Mouse (Mus musculus) kidney, postnatal 14 days (tissue): ENCODE measurements around the gene P2rx7.

ENCODE experiments used
- DNase-seq: peaks from one replicate; pipeline ENCODE4 v3.0.0; 2022; ENCODE audit warnings: mixed read lengths

P2rx7 gene

DNA sequence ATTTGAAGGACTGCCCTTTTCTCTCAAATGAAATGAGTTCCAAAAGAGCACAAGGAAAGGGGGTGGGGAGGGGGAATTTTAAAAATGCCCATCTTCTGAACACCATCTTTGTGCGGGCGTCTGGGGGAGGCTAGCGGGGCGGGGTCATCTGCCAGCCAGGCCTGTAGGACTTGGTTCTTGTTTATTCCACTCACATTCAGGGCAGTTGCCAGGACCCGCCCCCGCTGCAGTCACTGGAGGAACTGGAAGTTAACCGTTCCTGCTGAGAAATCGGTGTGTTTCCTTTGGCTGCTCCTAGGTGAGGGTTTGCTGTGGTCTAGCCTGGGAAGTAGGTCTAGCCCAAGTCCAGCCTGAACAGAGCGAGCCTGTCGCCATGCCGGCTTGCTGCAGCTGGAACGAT, at the start of gene P2rx7:
TSS of gene P2rx7 (plus strand) at position 211 of the 400 bp plus-strand sequence.
- peak; percentile 57 for DNase-seq

DNA sequence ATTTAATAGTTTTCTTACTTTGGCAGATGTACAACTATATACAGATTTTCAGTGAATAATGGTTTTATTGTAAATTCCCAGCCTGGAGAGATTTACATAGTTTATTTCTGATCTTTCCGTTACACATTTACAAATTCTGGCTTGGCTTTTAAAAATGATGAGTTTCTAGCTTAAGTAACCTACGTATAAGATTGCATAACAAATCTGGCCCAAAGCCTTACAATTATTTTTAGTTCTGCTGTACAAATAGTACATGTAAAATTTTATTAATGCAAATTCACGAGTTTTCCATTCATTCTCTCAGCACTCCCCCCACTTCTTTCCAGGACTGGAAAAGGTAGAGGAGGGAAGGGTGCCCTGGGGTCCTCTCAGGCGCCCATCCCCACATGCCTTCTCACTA, 48.2 kb upstream of the P2rx7 start:
- no peak for DNase-seq

DNA sequence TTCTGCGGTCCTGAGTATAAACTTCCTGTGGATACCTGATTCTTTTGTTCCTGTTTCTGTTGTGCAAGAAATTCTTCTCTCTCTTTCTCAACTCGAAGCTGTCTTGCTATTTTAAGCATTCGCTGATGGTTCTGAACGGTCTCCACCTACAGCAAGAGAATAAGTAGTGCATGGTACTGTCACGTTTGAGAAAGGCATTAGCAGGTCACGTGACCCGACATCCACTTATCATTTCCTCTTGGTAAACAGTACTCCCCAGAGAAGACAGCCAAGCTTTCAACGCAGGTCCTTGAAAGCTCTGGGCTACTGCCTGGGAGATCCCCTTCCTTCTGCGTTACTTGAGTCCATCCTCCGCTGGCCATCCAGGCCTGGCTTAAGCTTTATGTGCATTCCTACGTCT, 41.5 kb upstream of the P2rx7 start:
- DNase-seq = no peak

DNA sequence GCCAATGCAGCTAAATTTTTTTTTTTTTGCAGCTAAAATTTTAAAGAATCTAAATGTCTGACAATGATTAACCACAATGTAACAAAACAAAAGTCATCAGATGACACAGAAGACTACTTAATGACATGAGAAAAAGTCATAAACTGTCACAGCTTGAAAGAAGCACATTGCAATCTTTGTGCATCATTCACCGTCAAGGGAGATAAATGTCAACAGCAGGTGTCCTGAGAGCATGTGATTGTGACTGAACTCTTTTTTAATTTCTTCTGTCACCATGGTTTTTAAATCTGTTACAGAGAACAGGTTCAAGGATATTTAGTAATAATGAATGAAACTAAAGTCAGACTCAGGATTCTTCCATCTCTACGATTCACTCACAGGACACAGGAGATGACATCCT, 38.8 kb upstream of the P2rx7 start:
- DNase-seq = no peak

DNA sequence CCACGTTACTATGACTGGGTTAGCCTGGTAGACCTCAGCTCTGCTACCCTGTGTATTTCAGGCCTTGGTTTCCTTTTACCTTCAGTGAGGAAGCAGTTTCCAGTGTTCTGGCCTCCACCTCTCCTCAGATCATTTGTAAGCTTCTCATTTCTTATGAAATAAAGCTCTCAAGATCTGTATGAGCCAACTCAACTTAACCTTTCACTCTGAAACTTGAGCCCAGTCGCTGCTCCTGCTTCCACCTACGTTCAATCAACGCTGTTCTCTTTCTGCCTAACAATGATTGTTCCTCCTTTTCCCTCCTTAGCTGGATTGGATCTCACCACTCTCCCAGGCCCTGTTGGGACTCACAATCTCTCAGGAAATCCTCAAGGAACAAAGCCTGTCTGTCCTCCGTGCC, 32.1 kb upstream of the P2rx7 start:
- DNase-seq = no peak

DNA sequence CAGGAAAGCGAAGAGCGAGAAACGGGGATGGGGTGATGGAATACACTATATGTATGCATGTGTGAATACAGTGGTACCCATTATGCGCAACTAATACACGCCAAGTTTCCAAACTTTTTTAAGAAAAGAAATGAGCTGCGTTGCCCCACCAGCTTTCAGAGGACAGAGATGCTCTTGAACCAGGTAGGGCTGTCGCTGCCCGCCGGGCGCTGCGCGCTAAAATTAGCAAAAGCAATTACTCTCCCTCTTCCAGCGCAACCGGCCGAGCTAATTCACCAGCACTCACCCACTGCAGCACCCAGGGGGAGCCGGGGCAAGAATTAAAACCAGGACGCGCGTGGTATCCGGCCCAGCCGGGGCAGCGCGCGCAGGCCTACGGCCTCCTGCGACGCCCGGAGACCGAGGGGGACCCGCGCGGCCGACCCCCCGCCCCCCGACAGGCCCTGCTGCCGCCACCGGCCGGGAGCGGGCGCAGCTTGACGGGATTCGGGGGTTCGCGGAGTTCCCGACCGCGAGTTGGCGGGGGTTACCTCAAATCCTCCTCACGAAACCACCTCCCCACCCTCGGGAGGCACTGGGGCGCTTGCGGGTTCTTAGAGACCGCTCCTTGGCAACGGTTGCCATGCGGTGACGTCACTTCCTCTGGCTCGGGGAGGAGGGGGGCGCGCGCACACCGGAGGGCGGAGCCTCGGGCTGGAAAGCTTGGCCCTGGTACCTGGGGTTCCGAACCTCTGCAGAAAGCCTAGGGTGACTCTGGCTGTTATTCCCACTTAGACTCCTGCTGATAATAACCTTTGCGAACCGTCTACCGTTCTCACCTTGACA, 29.6 kb upstream of the P2rx7 start, which contains the start of gene Ift81:
TSS of gene Ift81 (minus strand) at position 611 of the 825 bp plus-strand sequence.
- peak; percentile 95 for DNase-seq

DNA sequence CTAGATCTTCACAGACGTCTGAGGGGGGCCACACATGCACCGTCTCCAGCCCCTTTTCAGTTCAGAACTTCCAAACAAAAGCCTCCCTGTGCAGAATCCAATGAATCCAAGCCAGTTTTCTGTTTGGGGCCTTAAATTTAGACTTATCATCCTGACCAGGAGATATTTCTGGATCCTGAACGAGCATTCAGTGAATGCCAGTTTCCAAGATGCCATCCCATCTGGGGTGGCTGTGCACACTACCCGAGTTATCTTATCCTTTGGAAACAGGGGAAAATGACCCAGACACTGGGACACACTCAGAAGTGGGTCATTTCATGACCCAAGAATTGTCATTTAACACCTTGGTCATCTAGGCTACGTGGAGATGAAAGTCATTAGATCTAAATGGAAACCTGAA, 26.0 kb upstream of the P2rx7 start:
- DNase-seq = no peak

DNA sequence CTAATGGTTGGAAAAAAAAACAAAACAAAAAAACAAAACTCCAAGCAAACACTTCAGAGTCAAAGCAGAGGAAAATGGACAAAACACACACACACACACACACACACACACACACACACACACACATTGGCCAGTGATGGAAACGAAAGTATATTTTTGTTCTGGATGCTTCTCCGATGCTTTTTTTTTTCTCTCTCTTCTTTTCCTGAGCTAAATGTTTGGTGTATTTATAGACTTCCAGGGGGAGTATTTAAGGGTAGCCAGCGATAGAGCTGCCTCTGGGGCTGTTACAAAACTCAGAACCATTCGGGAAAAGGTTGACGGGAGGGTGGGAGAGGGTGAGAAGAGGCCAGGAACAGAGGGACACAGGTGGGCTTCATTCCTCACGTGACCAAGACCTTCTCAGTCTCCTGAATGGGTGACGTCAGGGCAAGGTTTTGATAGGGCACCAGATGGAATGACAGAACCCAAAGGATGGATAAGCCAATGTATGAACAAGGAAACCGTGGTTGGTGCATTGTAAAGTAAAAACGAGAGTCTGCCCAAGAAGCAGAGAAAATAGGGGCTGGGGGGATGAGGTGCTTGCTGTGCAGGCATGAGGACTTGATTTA, 23.9 kb upstream of the P2rx7 start:
- no peak for DNase-seq

DNA sequence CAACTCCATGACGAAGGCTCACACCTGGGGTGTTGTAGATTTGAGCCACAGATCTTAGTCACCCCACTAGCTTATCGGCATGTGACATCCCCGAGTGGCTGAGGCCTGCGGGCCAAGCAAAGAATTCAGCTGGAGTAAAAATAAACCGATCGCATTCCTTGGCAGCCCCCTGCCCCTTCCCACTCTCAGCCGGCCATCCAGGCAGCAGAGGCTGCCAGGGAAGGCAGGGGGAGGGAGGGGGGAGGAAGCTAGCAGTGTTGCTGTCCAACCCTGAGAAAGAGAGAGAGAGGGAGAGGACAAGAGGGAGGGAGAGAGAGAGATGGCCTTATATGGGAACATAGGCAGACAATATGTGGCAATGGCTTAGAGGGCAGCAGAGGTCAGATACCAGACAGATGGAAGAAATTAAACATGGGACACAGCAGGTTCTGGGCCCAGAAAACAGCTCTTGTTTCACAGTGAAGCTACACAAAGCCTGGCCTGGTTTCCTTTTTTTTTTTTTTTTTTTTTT, 22.3 kb upstream of the P2rx7 start:
- DNase-seq = peak; percentile 68

DNA sequence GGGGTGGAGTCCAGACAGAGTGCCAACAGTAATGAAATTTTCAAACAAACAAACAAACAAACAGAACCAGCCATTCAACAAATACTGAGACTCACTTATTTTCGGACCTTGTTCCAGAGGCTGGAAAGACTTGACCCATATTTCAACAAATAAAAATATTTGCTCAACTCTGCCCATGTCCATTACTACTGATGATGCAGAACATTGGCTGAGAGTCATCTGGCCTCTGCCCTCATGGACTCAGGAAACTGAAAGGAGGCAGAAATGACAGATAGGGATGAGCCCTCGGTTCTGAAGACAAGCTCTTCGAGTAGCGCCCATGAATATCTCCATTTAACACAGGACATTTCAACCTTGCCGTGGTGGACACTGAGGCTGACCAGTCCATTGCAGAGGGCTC, 21.2 kb upstream of the P2rx7 start:
- DNase-seq = peak; percentile 36

DNA sequence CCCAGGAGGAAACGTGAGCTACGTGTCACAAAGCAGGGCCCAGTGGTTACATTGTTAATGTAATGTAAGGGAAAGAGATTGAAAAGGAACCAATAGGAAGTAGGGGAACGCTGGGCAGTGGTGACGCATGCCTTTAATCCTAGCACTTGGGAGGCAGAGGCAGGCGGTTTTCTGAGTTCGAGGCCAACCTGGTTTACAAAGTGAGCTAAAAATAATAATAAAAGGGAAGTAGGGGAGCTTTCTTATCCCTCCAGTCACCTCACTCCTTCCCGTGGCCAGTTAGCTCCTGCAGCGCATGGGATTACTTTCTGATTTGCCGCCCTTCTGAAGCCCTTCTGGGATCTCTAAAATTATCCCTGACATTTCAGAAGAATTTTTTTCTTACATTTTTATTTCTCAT, 19.9 kb upstream of the P2rx7 start:
- DNase-seq = no peak

DNA sequence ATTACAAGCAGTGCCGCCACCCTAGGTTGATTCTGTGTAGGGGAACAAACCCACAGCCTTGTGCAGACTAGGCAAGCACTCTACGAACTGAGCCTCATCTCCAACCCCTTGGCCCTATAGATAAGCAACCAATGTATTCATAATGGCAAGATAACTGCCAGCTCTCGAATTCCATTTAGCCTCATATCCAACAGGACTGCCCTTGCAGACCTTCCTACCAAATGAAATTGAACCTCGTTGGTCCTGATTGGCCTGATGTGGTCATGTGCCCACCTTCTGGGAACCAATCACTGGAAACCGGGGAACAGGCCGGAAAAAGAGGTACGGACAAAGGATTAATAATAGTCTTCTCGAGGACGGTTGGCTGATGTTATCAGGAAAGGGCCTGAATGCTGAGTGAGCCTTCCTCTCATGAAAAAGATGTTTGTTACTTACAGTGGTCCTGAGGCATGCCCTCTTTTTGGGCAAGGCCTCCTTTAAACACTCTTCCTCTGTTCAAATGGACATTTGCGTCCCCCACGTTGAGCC, 18.7 kb upstream of the P2rx7 start:
- DNase-seq = no peak

DNA sequence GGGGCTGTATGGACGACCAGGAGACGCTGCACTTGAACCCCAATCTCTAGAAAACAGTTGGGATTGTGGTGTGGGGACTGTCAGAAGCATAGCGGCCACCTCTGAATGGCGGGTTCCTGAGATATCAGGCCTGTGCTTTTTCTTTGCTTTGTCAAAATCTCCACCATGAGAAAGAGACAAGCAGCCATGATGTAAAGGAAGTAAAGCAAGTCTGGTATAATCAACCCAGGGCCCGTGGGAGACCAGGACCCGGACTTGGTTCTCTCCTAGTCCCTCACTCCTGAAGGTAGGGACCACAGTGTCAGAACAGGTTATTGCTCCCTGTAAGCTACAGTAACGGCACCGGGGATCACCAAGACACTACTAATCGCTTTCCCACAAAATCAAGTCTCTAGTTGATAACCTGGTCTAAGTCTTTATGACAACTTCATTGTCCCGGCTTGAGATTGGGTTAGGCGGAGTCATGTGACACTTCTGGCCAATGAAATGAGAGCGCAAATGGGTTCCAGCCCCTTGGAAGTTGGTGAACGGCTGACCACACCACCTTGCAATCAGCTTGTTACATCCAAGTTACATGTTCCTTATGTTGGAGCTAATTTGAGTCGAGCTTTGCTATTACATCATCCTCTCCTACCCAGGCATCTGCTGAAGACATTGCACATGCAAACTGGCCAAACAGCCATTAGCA, 18.0 kb upstream of the P2rx7 start:
- DNase-seq = no peak

DNA sequence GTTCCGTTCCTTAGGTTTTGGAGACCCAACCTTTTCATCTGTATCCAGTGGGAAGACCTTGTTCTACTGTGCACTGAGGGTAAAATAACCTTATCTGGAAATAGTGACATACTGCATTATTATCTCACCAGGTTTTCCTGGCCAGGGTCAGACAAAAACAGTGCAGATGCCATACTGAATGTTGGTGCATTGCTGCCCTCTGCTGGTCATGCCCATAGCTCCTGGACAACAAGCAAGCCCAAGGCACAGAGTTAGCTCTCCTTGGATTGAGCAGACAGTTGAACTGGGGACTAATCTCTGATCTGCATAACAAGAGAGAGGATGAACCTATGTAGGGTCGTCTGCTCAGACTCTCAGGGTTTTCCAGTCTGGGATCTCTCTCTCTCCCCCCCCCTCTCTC, 16.5 kb upstream of the P2rx7 start:
- DNase-seq = peak; percentile 90

DNA sequence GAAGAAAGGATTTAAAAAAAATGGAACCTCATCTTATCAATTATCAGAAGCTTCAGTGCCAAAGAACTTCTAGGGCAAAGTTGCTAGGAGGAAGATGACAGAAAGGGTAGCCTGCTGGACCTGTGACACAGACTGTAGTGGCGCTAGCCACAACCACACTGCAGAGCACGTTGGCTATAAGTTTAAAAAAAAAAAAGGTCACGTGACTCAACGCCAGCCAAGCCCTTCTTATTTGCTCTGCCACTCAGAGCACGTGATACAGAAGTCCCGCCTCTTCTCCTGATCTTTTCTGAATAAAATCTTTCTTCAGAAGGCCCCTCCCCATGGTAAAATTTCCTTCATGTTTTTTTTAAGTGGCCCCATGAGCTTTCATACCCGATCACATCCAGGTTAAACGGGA, 8.5 kb upstream of the P2rx7 start:
- no peak for DNase-seq

DNA sequence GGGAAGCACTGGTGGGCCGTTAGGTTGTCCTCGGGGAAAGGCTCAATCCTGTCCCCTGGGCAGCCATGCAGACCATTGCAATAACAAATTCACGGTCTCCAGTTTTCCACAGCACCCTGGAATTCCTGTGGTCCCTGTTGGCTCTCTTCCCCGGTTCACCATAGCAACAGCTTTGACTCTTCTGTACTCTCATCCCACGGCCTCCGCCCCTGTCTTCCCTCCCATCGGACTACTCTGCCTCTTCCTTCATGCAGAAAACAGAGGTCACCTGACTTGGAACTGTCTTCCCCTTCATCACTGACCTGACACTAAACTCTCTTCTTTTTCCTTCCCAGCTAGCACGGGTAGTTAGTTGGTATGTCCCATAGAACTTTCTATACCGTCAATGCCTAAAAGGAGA, 7.4 kb upstream of the P2rx7 start:
- DNase-seq = peak; percentile 26

DNA sequence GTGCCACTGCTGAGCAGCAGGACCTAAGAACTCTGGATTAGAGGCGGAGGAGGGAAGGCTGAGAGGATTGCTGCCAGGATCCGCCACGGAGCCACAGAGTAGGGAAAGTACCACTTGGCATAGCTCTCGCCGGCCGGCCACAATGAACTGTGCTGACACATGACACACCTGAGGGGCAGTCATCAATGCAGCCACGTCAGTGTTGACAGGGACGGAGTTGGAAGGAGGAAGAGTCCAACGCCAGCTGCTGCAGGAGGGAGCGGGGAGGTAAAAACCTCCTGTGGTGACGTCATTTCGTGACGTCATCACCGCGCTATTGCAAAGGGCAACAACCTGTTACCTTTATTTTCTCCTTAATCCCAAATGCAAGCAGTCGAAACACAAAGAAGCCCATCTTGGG, 6.8 kb upstream of the P2rx7 start:
- DNase-seq = no peak

DNA sequence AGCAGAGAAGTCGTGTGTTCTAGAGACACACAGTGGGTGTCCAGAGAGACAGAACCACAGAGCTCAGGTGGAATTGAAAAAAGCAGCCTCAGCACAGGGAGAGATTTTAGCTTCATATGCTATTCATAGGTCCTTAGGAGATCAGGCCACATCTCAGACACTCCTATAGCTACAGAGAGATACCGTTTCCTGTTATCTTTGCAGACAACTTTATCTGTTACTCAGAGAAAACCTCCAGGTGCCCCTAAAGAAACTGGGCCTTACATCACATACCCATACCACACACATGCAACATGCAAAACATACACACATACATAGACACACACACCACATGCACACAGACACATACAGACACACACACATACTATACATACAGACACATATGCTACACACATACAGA, 5.4 kb upstream of the P2rx7 start:
- no peak for DNase-seq

DNA sequence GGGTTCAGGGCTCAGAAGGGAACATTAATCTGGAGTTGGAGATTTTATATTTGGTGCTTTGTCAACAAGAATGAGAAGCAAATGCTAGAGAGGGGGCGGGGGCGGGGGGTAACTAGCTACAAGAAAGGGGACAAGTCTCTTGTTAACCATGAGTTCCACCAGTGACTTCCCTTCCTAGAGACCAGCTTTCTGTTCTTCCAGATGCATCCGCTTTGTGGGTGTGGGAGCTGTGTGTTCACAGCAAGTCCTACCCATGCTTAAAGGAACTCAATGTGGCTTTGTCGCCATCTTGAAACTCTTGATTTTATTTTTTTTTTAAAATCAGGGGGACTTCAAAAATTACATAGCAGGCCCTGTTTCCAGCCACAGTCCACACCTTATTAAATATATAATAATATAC, 4.2 kb upstream of the P2rx7 start:
- DNase-seq = no peak

DNA sequence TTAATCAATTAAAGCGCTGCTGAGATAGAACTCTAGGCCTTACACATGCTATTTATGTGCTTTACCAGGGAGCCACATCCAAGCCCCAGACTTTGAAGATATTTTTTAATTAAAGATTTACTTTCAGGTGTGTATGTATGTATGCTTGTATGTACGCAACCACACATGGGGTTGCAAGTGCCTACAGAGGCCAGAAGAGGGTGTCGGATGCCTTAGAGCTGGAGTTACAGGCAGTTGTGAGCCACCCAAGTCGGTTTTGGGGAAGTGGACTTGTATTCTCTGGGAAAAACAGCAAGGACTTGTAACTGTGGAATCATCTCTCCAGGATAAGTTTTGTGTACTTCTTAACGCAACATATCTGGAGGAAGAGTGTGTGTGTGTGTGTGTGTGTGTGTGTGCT, 3.7 kb upstream of the P2rx7 start:
- no peak for DNase-seq

DNA sequence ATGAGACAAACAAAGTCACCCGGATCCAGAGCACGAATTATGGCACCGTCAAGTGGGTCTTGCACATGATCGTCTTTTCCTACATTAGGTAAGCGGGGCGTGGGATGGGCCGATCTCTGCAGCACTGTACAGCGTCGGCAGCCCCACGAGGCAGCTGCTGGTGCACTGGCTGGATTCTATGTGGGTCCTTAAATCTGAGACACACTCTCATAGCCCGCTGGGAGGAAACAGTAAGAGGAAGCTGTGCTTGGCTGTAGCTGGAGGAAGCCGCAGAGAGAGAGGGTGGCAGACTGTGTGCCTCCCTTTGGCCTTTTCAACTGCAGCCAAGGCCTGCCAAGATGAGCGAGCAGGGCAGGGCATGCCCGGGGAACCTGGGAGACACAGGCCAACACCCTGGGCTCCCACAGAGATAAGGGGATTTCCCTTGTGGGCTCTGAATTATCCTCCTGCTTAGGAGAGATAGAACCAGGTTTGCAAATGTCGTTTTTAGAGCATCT, 448 bp downstream of the P2rx7 start:
- DNase-seq = peak; percentile 27

DNA sequence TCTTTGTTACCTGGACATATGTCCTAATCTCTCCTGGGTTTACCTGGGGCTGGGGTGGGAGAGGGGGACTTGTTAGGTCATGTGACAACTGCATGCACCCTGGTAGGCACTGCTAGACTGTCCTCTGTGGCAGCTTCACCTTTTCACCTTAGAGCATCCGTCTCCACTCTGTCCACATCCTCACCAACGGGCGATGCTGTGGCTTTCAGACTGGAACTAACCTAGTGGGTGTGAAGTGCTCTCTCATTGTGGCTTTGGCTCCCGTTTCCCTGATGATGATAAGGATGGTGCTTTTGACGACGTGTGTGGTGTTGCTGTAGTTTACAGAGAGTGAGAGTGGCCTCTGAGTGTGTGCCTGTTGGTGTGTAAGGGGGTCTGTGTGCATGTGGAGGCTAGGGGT, 1.6 kb downstream of the P2rx7 start:
- DNase-seq = no peak

DNA sequence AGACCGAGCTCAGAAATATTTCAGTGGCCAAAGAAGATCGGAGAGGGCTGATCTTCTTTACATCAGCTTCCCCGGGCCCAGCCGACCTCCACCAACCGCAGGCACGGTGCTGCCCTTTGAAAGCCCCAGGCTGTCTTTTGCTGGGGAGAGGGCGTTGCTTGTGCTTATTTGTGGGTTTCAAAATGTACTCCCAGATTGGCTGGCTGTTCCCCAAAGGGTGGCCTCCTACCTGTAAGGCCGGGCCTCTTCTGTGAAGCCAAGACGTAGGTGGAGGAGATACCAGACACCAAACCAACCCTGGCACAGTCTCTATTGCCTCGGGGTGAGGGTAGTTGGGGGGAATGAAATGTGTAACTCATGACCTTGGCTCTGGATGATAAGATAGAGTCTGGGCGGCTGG, 2.3 kb downstream of the P2rx7 start:
- DNase-seq = no peak
